Mouse (Mus musculus) embryonic facial prominence, embryonic 12.5 days (tissue): ENCODE measurements around the gene Gm6525. TPM values are rescaled to one million over a fixed set of nuclear protein-coding genes. Genes with fewer than 3 reads are reported as not detected.

Experiments used
- ATAC-seq: fragments of 200-750 bp; cut with Nextera tagmentation; 2 replicates; pipeline ENCODE4 v1.8.0; 2017; ENCODE audit not compliant: insufficient number of reproducible peaks, insufficient read depth, low FRiP score, low TSS enrichment
- H3K27ac ChIP-seq: fragments of 300-500 bp; sonication (generic); 2 replicates; pipeline ENCODE4 v1.5.1; 2016; ENCODE audit warnings: mild to moderate bottlenecking
- H3K27me3 ChIP-seq: fragments of 300-500 bp; sonication (generic); 2 replicates; pipeline ENCODE4 v1.6.1; 2016; ENCODE audit warnings: mild to moderate bottlenecking, moderate library complexity
- H3K36me3 ChIP-seq: fragments of 300-500 bp; sonication (generic); 2 replicates; pipeline ENCODE4 v1.6.1; 2016; ENCODE audit warnings: mild to moderate bottlenecking
- H3K4me1 ChIP-seq: fragments of 300-500 bp; sonication (generic); 2 replicates; pipeline ENCODE4 v1.6.1; 2016
- H3K4me2 ChIP-seq: fragments of 300-500 bp; sonication (generic); replicated peaks from 2 replicates; pipeline ENCODE4 v1.6.1; 2016; ENCODE audit warnings: mild to moderate bottlenecking, moderate library complexity
- H3K4me3 ChIP-seq: fragments of 300-500 bp; sonication (generic); 2 replicates; pipeline ENCODE4 v1.5.1; 2016; ENCODE audit warnings: mild to moderate bottlenecking
- H3K9ac ChIP-seq: fragments of 300-500 bp; sonication (generic); 2 replicates; pipeline ENCODE4 v1.6.1; 2016; ENCODE audit warnings: mild to moderate bottlenecking, moderate library complexity
- H3K9me3 ChIP-seq: fragments of 300-500 bp; sonication (generic); 2 replicates; pipeline ENCODE4 v1.6.1; 2016; ENCODE audit warnings: mild to moderate bottlenecking, moderate library complexity
- WGBS: fragments of 180-500 bp; shearing (Covaris S2); methylation state at CpG from one replicate; pipeline ENCODE4 v1.1.7; 2016; 5-methylcytosine and 5-hydroxymethylcytosine counted together
- polyA plus RNA-seq: library from polyadenylated mRNA; unstranded; fragments of >200 nt; fragmentation: Nextera tagmentation; extraction: Ambion mirVana; gene quantifications from 2 replicates; pipeline ENCODE4 v1.2.1, GENCODE M21; 2016

Gene Gm6525
- 0.97 and 1.00 TPM in 2 replicates for polyA plus RNA-seq

GRCm38 (mm10) chr3:84173581-84174154, at the start of gene Gm6525:
Gene Gm6525, plus strand, starts transcription at chr3:84174104.
- Histone ChIP-seq H3K4me1 (no peaks in the 10 kb centered on the region), H3K9ac (no peak within 1 kb of the TSS), H3K36me3 (peaks cover 18% of the 10 kb centered on the region; the same call in 1 of the 2 replicates)

GRCm38 (mm10) chr3:84125704-84126289, 48.1 kb upstream of the Gm6525 start:
- Histone ChIP-seq H3K27me3 (no peaks in the 10 kb centered on the region), H3K4me3 (no peak overlapping the region), H3K9ac (no peak overlapping the region), H3K27ac (no peak overlapping the region), H3K9me3 (no peaks in the 10 kb centered on the region), H3K4me1 (peaks cover 29% of the 10 kb centered on the region), H3K4me2 (no peak overlapping the region), H3K36me3 (no peaks in the 10 kb centered on the region)
- 65% methylated on average over 6 of the region's 6 CpGs for WGBS
- no peak for ATAC-seq

More at GRCm38 (mm10) chr3:84173581-84174154, at the start of gene Gm6525:
- Histone ChIP-seq H3K27me3 (no peaks in the 10 kb centered on the region), H3K9me3 (no peaks in the 10 kb centered on the region), H3K4me2 (no peak within 1 kb of the TSS), H3K27ac (no peak within 1 kb of the TSS), H3K4me3 (no peak within 1 kb of the TSS)
- ATAC-seq, result no peak
- 78% methylated on average over 11 of the region's 11 CpGs for WGBS

GRCm38 (mm10) chr3:84126721-84127120, 47.2 kb upstream of the Gm6525 start:
- ATAC-seq, result no peak
- WGBS, result 85% methylated on average over 3 of the region's 3 CpGs
- H3K27me3 ChIP-seq, result no peaks in the 10 kb centered on the region

GRCm38 (mm10) chr3:84127431-84127830, 46.5 kb upstream of the Gm6525 start:
- H3K4me3 ChIP-seq, result no peak overlapping the region
- H3K36me3 ChIP-seq, result no peaks in the 10 kb centered on the region
- peaks cover 30% of the 10 kb centered on the region for H3K4me1 ChIP-seq
- H3K27ac ChIP-seq, result no peak overlapping the region
- WGBS, result 63% methylated on average over 2 of the region's 2 CpGs
- no peak for ATAC-seq
- H3K9me3 ChIP-seq, result no peaks in the 10 kb centered on the region
- no peak overlapping the region for H3K4me2 ChIP-seq
- H3K9ac ChIP-seq, result no peak overlapping the region
- no peaks in the 10 kb centered on the region for H3K27me3 ChIP-seq

More at GRCm38 (mm10) chr3:84126721-84127120, 47.2 kb upstream of the Gm6525 start:
- Histone ChIP-seq H3K4me1 (peaks cover 30% of the 10 kb centered on the region), H3K4me2 (no peak overlapping the region), H3K9me3 (no peaks in the 10 kb centered on the region), H3K27ac (no peak overlapping the region), H3K9ac (no peak overlapping the region), H3K4me3 (no peak overlapping the region), H3K36me3 (no peaks in the 10 kb centered on the region)

GRCm38 (mm10) chr3:84128871-84129870, 44.7 kb upstream of the Gm6525 start:
- Histone ChIP-seq H3K4me1 (peaks cover 27% of the 10 kb centered on the region), H3K9ac (no peak overlapping the region), H3K9me3 (no peaks in the 10 kb centered on the region), H3K4me3 (no peak overlapping the region), H3K27ac (peak overlapping the region; percentile 78), H3K36me3 (no peaks in the 10 kb centered on the region), H3K27me3 (no peaks in the 10 kb centered on the region), H3K4me2 (no peak overlapping the region)
- 43% methylated on average over 11 of the region's 11 CpGs for WGBS
- ATAC-seq, result no peak

- Histone ChIP-seq H3K36me3 (no peaks in the 10 kb centered on the region), H3K4me2 (no peak overlapping the region), H3K9ac (no peak overlapping the region), H3K4me1 (peaks cover 21% of the 10 kb centered on the region), H3K27me3 (no peaks in the 10 kb centered on the region), H3K4me3 (no peak overlapping the region), H3K9me3 (no peaks in the 10 kb centered on the region), H3K27ac (no peak overlapping the region)
- 65% methylated on average over 5 of the region's 5 CpGs for WGBS
- no peak for ATAC-seq
Observed at GRCm38 (mm10) chr3:84130776-84131175, 43.1 kb upstream of the Gm6525 start.

GRCm38 (mm10) chr3:84131369-84131768, 42.5 kb upstream of the Gm6525 start:
- H3K9ac ChIP-seq, result no peak overlapping the region
- ATAC-seq, result no peak
- no peaks in the 10 kb centered on the region for H3K9me3 ChIP-seq
- no peak overlapping the region for H3K27ac ChIP-seq
- no peak overlapping the region for H3K4me2 ChIP-seq
- no peaks in the 10 kb centered on the region for H3K27me3 ChIP-seq
- H3K36me3 ChIP-seq, result no peaks in the 10 kb centered on the region
- WGBS, result 85% methylated on average over 3 of the region's 3 CpGs
- H3K4me3 ChIP-seq, result no peak overlapping the region
- H3K4me1 ChIP-seq, result peaks cover 19% of the 10 kb centered on the region

- no peak for ATAC-seq
Observed at GRCm38 (mm10) chr3:84135387-84135786, 38.5 kb upstream of the Gm6525 start.

GRCm38 (mm10) chr3:84135933-84136332, 38.0 kb upstream of the Gm6525 start:
- Histone ChIP-seq H3K4me2 (no peak overlapping the region), H3K9ac (no peak overlapping the region), H3K27me3 (no peaks in the 10 kb centered on the region), H3K9me3 (no peaks in the 10 kb centered on the region), H3K36me3 (no peaks in the 10 kb centered on the region), H3K4me3 (no peak overlapping the region), H3K4me1 (peaks cover 10% of the 10 kb centered on the region), H3K27ac (no peak overlapping the region)
- no peak for ATAC-seq
- WGBS, result 58% methylated on average over 6 of the region's 6 CpGs

More at GRCm38 (mm10) chr3:84135387-84135786, 38.5 kb upstream of the Gm6525 start:
- no peak overlapping the region for H3K4me2 ChIP-seq
- no peaks in the 10 kb centered on the region for H3K9me3 ChIP-seq
- no peak overlapping the region for H3K9ac ChIP-seq
- H3K27me3 ChIP-seq, result no peaks in the 10 kb centered on the region
- H3K4me3 ChIP-seq, result no peak overlapping the region
- H3K27ac ChIP-seq, result no peak overlapping the region
- H3K4me1 ChIP-seq, result peaks cover 10% of the 10 kb centered on the region; the same call in 1 of the 2 replicates
- WGBS, result 35% methylated on average over 9 of the region's 9 CpGs
- H3K36me3 ChIP-seq, result no peaks in the 10 kb centered on the region

GRCm38 (mm10) chr3:84136509-84136908, 37.4 kb upstream of the Gm6525 start:
- 74% methylated on average over 7 of the region's 7 CpGs for WGBS

GRCm38 (mm10) chr3:84140947-84141346, 33.0 kb upstream of the Gm6525 start:
- Histone ChIP-seq H3K4me1 (peaks cover 14% of the 10 kb centered on the region), H3K27ac (peak overlapping the region; percentile 69), H3K9me3 (no peaks in the 10 kb centered on the region), H3K4me2 (peak overlapping the region; percentile 11; the same call in 1 of the 2 replicates), H3K27me3 (no peaks in the 10 kb centered on the region), H3K36me3 (no peaks in the 10 kb centered on the region), H3K4me3 (no peak overlapping the region), H3K9ac (no peak overlapping the region)
- WGBS, result 24% methylated on average over 7 of the region's 7 CpGs
- no peak for ATAC-seq

More at GRCm38 (mm10) chr3:84136509-84136908, 37.4 kb upstream of the Gm6525 start:
- H3K27ac ChIP-seq, result no peak overlapping the region
- H3K36me3 ChIP-seq, result no peaks in the 10 kb centered on the region
- no peak overlapping the region for H3K4me3 ChIP-seq
- no peak overlapping the region for H3K9ac ChIP-seq
- H3K9me3 ChIP-seq, result no peaks in the 10 kb centered on the region
- H3K27me3 ChIP-seq, result no peaks in the 10 kb centered on the region
- peaks cover 14% of the 10 kb centered on the region for H3K4me1 ChIP-seq
- no peak overlapping the region for H3K4me2 ChIP-seq
- ATAC-seq, result no peak
